Mouse (Mus musculus) heart, adult 2 months (tissue): Measurements from ENCODE around the gene Kcnq4.

ENCODE experiments used
- CTCF ChIP-seq: fragments of 200-600 bp; IDR thresholded peaks from 2 replicates; pipeline ENCODE4 v1.8.1; 2022; ENCODE audit warnings: antibody characterized with exemption, mild to moderate bottlenecking, moderate library complexity
- POLR2A ChIP-seq: fragments of 200-500 bp; IDR thresholded peaks from 2 replicates; pipeline ENCODE4 v1.6.1; 2011; ENCODE audit warnings: mild to moderate bottlenecking, low read depth, low read length, control low read depth; ENCODE audit not compliant: insufficient read depth

GRCm38 (mm10) chr4:120669585-120669984 is 78.8 kb downstream of the Kcnq4 start:
- no peak for TF ChIP-seq CTCF
- no peak for TF ChIP-seq POLR2A
